Mouse (Mus musculus) urinary bladder, postnatal 10 days (tissue): Measurements from ENCODE around the gene Trappc4.
A peak's percentile ranks its signal among the peaks of the same experiment; 100 is the strongest.
"Not testable (repeated sequence)": the region's sequence is repeated elsewhere in the genome, so short reads cannot be mapped to it uniquely, and the experiment has no call there.

ENCODE experiments used
- DNase-seq: peaks from one replicate; pipeline ENCODE4 v3.0.0; 2022; ENCODE audit warnings: low spot score

Trappc4 gene

DNA sequence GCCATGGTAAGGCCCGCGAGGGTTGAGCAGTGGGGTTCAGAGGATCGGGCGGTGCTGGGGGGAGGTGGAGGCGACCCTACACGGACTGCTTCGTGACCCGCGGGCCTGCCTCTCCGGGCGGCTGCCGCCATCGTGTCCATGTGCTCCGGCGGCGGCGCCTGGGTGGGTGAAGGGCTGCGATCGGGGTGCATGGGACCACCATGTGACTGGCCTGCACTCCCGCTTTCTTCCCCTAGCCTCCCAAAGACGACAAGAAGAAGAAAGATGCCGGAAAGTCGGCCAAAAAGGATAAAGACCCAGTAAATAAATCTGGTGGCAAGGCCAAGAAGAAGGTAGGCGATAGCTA, 325 bp upstream of the Trappc4 start:
- DNase-seq, result no peak

DNA sequence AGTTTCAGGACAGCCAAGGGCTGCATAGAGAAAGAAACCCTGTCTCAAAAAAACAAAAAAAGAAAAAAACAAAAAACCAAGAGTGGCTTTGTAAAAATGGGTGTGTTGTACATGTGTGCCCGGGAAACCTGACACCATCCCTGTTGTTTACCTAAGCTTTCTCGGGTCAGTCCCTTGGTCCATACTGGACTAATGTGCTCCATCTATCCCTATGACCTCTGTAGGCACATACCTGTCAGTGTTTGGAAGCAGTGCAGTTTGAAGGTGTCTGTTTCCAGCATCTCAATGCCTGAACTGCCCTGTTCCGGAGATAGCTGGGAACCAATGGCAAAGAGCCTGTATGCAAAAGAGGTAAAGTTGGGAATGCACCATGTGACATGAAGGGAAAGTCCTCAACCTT, 2.4 kb downstream of the Trappc4 start:
- no peak for DNase-seq

DNA sequence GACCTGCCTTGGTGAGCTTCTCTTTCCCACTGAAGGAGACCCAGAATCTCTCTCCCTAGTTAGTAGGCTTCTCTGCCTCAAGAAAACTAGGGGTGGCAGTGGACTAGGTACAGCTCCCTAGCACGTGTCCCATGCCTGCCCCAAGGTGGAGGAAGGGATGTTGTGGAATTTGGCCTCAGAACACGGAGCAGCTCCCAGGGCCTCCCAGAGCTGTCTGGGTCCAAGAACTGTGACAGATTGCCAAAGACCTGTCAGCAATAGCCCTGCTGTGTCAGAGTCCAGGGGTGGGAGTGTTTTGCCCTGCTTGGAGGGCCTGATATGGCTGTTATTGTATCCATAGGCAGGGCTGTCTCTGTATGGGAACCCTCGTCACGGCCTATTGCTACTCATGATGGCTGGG, 6.3 kb downstream of the Trappc4 start:
- DNase-seq, result no peak

DNA sequence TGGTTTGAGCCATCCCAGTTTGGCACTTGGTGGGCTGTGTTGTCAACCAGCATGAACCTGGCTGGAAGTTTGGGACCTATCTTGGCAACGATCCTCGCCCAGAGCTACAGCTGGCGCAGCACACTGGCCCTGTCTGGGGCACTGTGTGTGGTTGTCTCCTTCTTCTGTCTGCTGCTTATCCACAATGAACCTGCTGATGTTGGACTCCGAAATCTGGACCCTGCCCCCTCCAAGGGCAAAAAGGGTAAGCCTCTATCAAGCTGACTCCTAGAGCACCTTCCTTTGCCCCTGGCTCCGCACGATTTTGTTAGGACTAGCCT, 7.6 kb downstream of the Trappc4 start:
- no peak for DNase-seq

DNA sequence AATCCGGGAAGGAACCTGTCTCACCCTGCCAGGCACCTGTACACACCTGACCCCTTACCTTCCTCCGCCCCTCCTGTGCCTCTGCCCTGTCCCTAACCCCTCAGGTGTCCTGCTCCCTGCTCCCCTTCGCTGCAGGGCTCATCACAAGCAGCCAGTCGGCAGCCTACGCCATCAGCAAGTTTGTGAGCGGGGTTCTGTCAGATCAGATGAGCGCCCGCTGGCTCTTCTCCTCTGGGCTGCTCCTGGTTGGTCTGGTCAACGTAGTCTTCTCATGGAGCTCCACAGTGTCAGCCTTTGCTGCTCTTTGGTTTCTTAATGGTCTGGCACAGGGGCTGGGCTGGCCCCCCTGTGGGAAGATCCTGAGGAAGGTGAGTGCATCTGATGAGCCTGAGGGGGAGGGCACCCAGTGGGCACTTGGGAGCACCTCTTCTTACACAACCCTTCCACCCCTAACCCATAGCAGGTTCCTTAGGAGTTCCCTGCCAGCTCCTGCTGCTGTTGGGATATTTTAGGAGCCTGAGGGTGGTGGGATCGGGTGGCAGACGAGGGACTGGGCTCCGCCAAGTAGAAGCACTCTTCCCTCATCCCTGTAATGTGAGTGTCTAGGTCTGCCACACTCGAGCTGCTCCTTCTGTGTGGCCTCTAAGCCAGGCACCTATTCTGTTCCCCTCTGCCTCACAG, 8.1 kb downstream of the Trappc4 start:
- DNase-seq, result no peak

DNA sequence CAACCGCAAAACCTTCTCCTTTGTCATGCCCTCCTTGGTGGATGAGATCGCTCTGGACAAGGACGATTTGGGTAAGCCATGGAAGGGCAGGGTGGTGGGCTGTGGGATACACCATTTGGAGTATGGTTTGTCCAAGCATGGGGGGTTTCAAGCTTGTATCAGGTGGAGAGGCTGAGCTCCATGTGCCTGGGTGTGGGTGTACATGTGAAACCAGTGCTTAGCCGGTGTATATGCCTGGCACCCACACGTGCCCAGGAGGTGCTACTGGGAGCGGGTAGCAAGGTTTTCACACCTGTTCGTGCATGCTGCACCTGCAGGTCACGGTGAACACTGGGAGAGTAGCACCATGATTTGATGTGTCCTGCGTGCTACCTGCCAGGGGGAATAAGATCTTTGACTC, 8.8 kb downstream of the Trappc4 start:
- DNase-seq, result no peak

DNA sequence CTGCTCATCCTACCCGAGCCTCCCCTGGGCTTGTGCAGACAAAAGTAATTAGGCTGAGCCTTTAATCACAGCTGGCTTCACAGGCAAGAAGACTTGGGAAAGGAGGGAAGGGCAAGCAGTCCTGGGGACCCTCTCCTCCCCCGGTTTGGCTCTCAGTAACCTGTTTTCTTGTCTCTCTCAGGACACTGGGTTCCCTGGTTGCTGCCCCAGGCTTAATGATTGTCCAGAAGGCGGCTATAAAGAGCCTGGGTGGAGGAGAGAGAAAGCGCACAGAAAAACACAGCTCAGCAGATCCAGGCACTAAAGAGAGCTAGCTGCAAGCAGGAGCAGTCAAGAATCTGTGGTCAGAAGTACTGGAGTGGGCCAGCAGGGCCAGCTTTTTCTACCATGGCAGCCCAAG, 9.3 kb downstream of the Trappc4 start:
- no peak for DNase-seq

DNA sequence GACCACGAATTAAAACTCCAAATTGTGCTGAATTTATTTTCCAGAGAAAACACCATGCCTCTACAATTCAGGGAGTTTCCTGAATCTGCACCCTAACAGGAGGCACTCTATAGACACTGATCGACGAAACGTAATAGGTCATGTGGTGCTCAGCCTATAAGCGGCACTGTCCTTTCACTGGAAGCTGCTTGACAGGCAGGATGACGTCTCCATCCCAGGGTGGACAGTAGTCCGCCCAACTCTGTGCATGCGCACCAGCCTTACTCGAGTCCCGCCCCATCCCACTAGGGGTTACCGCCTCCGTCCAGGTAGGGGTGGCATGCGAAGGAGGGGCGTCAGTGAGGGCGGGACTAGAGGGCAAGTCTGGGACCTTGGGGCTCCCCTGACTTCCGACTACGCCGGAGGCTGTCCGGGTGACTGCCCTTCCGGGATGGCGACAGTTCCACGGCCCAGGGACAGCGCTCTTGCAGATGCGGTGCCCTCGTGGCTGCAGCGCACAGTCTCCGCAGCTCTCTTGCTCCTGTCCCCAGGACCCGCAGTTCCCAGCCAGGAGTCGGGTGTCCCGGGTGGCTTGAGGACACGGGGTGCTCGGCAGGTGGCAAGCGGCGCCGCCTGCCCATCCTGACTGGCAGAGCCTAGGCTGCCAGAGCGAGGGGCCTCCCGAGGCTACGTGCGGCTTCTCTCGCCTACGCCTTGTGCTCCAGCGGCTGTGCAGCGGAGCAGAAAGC, 10.6 kb downstream of the Trappc4 start, which contains the start of gene Slc37a4:
TSS of gene Slc37a4 (plus strand) at position 169 of the 728 bp plus-strand sequence.
- peak; percentile 78 for DNase-seq

DNA sequence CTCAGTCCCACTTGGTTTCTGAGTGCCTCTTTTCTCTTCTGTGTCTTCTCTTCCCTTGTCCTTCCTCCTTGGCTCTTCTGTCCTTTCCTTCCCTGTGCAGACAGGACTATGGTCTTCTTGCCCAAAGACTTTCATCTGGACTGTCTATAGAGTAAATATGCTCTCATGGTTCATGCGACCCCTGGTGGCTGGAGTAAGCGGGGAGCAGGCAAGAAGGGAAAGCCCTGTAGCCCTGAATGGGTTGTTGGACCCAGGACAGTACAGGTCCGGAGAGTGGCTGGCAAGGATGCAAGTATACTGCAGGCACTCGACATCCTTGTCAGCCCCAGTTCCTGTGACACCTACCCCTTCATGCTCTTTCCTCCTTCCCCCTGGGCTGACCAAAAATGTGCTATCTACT, 15.9 kb downstream of the Trappc4 start:
- no peak for DNase-seq

DNA sequence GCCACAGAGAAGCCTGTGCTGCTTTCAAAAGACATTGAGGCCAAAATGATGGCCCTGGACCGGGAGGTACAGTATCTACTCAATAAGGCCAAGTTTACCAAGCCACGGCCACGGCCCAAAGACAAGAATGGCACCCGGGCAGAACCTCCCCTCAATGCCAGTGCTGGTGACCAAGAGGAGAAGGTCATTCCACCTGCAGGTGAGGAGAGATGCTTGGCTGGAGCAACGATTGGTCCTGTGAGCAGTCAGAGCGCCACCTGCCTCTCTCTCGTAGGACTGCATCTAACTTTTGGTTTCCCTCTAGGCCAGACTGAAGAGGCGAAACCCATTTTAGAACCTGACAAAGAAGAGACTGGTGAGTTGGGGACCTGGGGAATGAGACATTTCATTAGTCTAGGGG, 18.1 kb downstream of the Trappc4 start:
- no peak for DNase-seq

DNA sequence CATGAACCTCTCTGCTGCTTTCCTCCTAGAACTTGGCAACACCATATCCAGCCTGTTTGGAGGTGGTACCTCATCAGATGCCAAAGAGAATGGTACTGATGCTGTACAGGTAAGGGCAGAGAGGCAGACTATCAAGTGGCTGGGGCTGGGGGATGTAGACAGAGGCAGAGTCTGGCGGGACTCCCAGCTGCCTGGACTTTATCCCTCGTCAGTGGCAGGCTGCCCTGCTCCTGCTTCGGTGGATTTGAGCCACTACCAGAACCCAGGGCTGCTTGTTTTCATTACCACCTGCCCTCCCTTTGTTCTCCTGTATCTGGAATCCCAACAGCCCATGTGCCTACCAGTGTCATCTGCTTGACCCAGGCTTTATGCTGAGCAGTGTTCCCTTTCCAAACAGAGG, 20.2 kb downstream of the Trappc4 start:
- no peak for DNase-seq

DNA sequence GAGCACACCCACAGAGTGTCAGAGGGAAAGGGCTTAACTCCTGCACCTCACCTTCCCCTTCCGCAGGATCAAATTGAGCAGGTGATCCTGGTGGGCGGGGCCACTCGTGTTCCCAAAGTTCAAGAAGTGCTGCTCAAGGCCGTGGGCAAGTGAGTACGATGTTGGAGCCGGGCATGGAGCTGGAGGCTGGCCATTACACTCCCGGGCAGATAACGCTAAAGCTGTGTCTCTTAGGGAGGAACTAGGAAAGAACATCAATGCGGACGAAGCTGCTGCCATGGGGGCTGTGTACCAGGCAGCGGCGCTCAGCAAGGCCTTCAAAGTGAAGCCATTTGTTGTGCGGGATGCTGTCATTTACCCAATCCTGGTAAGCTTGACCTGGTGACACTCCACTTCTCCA, 22.8 kb downstream of the Trappc4 start:
- no peak for DNase-seq

DNA sequence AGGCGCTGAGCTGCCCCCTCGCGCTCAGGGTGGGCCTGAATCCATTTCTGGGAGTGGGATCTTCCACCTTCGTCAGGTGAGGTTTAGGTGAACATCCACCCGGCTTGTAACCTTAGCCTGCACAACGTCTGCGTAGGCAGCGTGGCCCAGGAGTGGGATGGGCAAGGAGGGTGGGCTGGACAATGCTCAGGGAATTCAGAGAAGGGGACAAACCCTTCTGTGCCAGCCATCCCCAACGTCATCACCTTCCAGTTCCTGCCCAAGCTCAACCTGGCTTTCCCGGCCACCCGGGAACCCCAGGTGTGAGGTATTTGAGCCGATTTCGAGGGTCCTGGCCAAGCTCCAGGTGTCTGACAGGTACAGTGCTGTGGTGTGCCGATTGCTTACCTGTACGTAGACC, 27.5 kb downstream of the Trappc4 start:
- no peak for DNase-seq

DNA sequence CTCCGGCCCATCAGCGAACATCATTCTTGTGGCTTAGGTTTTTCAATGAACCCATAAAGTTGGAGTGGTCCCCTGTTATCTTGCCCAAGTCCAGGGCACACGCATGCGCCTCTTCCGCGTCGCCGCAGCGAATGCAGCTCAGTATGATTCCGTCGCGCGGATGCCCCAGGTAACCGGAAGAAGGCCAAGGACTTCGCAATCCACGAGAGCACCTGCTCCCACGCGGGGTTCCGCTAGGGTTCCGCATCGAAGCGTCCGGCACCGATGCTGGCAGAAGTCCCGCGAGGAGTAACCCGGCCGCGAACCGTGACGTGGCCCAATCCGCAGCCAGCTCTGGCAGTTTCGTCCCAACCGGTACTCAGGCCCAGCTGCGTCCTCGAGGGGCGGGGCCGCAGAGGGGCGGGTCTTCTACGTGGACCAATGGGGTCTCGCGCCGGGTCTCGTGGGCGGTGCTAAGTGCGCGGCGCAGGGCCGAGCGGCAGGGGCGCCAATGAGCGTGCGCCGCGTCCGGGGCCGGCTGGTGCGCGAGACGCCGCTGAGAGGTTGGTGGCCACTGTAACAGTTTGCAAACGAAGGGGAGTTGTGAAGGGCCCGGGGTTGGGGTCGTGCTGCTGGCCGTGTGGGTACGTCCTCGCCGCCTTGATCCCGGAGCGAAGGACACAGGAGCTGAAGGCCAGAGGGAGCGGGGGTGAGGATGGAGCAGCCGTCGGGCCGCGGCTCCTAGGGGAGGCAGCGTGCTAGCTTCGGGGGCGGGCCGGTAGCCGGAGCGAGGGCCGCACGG, 28.2 kb downstream of the Trappc4 start, which contains the start of gene Hyou1:
TSS of gene Hyou1 (plus strand) at position 437 of the 781 bp plus-strand sequence.
- peak; percentile 96 for DNase-seq

DNA sequence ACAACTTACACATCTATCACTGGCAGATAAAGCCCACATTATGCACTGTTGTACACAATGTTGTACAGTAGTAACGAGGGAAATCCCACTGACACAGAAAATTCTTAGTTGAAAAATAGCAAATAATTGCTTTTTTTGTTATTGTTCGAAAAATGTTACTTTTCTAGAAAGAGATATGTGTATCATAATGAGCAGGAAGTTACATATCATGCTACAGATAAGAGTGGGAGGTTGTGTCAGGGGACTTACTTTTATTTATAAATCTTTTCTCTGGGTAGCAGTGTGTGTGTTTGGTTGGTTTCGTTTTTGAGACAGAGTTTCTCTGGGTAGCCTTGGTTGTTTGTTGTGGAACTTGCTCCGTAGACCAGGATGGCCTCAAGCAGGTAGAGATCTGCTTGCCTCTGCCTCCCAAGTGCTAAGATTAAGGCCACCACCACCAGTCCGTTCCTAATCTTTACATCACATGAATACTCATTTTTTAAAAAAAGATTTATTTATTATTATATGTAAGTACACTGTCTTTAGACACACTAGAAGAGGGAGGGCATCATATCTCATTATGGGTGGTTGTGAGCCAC, 29.2 kb downstream of the Trappc4 start:
- no peak for DNase-seq

DNA sequence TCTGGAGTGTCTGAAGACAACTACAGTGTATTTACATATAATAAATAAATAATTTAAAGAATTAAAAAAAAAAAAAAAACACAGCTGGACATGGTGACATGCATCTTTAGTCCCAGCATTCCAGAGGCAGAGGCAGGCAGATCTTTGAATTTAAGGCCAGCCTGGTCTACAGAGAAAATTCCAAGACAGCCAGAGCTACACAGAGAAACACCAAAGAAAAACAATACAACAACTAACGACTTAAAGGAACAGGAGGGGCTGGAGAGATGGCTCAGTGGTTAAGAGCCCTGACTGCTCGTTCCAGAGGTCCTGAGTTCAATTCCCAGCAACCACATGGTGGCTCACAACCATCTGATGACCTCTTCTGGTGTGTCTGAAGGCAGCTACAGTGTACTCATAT, 30.1 kb downstream of the Trappc4 start:
- DNase-seq, result not testable (repeated sequence)

DNA sequence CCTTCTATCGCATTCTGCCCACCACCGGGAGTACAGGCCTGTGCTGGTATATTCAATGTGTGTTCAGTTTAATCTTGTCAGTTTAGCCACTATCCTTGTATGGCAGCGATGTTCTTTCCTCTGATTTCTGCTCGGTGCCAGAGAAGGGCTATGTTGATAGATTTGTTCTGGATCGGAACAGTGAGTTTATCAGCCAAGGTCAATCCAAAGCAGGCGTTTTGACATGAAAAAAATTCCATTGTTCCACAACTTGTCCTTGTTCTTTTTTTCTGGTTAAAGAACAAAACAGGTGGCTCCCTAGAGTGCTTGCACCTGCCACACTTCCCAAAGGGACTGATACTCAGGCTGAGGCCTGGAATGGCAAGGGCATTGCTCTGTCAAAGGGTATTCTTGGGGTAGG, 31.3 kb downstream of the Trappc4 start:
- DNase-seq, result no peak

DNA sequence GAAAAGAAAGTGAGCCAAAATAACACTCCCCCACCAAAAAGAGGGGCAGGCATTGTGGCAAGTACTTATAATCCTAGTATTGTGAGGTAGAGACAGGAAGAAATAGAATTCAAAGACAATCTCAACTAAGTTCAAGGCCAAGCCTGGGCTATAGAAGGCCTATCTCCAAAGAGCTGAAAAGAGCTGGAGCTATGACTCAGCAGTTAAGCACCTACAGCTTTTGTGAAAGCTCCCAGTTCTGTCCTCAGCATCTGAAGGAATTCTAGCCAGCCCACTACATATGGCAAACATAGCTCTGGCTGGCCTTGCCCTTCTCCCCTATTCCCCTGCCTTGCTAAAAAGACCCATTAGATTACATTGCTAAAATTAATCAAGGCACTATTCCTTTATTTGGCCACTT, 34.0 kb downstream of the Trappc4 start:
- DNase-seq, result no peak

DNA sequence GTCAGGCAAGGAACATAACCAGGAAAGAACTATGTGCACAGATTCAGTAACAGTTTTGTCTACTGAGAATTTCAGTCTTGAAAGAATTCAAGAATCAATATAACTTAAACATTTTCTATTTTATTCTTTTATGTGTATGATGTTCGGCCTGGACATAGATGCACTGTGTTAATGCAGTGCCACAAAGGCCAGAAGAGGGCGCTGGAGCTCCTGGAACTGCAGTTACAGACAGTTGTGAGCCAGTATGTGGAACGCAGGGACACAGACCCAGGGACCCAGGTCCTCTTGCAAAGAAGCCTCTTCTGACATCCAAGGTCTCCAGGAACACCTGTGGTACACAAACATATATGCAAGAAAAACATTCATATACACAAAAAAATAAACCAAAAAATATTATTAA, 42.9 kb downstream of the Trappc4 start:
- DNase-seq, result no peak

DNA sequence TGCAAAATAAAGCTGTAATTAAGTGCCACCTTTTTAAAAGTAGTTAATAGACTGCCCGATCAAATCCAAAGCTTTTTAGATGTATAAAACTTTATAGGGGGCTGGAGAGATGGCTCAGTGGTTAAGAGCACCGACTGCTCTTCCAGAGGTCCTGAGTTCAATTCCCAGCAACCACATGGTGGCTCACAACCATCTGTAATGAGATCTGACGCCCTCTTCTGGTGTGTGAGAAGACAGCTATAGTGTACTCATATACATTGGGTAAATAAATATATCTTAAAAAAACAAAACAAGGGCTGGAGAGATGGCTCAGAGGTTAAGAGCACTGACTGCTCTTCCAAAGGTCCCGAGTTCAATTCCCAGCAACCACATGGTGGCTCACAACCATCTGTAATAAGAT, 45.5 kb downstream of the Trappc4 start:
- DNase-seq, result not testable (repeated sequence)

DNA sequence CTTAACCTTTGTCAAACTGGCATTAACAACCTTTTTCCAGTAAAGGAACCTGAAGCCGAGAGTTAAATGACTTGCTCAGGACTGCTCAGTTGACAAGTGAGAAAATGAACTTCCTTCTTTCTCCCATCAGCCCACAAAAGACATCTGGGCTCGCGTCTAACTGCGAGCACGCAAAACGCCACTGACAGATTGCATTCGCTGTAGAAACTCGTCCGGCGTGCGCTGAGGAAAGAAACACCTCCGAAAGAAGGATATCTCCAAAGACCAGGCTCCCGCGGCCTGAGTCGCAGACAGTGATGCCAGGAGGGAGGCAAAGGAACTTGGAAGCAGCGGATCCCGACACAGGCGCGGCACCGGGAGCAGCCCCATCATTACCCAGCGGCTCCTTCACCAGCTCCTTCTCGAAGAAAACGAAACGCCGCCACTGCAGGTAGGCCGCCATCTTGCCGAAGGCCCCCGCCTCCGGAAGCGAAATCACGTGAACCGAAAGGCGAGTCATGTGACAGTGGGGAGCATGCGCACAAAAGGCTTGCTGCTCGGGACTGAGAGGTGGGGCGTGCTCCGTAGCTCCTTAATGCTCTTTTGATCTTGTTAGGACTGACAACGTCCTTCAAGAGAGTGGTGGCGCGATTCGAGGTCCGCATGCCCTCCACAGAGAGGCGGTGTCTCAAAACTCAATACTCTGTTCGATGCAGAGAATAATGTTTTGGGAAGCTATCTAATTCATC, 46.0 kb downstream of the Trappc4 start, which contains the start of gene Vps11:
TSS of gene Vps11 (minus strand) at position 481 of the 728 bp plus-strand sequence.
- peak; percentile 87 for DNase-seq

DNA sequence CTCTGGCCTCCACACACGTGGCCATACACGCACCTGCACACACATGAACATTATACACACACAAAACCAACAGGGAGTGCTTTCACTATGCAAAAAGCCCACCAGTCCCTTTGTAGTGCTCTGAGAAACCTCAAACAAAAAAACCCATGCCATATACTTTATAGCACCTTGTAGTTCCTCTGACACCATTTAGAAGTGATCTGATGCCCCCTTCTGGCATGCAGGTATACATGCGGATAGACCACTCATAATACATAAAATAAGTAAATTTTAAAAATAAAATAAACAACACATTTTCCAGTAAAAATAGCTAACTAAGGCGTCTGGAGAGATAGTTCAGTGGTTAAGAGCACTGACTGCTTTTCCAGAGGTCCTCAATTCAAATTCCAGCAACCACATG, 50.2 kb downstream of the Trappc4 start:
- no peak for DNase-seq
